Mouse (Mus musculus): Measurements from ENCODE around the gene Trim37. TPM values are rescaled to one million over a fixed set of nuclear protein-coding genes. Genes with fewer than 3 reads are reported as not detected.
A peak's percentile ranks its signal among the peaks of the same experiment; 100 is the strongest.
"Not testable (repeated sequence)": the region's sequence is repeated elsewhere in the genome, so short reads cannot be mapped to it uniquely, and the experiment has no call there.

Trim37 gene
- polyA plus RNA-seq, 1 experiment from 2014 or later: 75.0 TPM

DNA sequence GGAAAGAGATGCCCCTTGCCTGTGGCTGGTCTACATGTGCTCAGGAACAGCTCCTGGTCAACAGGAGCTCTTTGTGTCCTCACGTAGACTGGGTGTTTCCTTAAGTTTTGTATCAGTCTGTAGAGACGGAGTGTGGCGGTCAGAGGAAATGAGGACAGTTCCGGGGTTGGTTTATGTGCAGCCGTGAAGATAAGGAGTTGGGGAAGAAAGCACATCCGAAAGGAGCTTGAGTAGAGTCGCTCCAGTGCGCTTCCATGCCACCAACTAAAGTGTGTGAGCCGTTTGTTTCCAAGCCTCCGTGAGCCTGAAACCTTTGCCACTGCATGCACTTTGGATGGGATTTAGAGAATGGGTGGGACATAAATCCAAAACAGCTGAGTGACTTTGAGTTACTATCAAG is 132.9 kb downstream of the Trim37 start:
- H3K27ac ChIP-seq: no peak overlapping the region
- H3K27me3 ChIP-seq (ENCODE audit: poor library complexity, severe bottlenecking): no peaks in the 10 kb centered on the region
- H3K9me3 ChIP-seq: no peaks in the 10 kb centered on the region
- WGBS: 92% methylated on average over 10 of the region's 10 CpGs
- H3K36me3 ChIP-seq (replicated peaks): no peaks in the 10 kb centered on the region
- DNase-seq (ENCODE audit: extremely low spot score, low spot score): no peak
- peaks cover 12% of the 10 kb centered on the region for H3K4me1 ChIP-seq
- no peak overlapping the region for H3K4me3 ChIP-seq

DNA sequence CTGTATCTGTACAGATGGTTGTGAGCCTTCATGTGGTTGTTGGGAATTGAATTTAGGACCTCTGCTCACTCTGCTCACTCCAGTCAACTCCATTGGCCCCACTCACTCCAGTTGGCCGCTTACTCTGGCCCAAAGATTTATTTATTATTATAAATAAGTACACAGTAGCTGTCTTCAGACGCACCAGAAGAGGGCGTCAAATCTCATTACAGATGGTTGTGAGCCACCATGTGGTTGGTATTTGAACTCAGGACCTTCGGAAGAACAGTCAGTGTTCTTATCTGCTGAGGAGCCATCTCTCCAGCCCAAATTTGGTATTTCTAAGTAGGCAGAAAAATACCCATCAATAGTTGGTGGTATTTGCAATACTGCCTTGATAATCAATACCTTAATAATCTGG is 134.8 kb downstream of the Trim37 start:
- H3K4me1 ChIP-seq: peaks cover 12% of the 10 kb centered on the region
- not testable (repeated sequence) for H3K36me3 ChIP-seq (replicated peaks); H3K4me3 ChIP-seq; H3K27me3 ChIP-seq (ENCODE audit: poor library complexity, severe bottlenecking); H3K9me3 ChIP-seq; DNase-seq (ENCODE audit: extremely low spot score, low spot score); H3K27ac ChIP-seq
- 75% methylated on average over 4 of the region's 4 CpGs for WGBS

DNA sequence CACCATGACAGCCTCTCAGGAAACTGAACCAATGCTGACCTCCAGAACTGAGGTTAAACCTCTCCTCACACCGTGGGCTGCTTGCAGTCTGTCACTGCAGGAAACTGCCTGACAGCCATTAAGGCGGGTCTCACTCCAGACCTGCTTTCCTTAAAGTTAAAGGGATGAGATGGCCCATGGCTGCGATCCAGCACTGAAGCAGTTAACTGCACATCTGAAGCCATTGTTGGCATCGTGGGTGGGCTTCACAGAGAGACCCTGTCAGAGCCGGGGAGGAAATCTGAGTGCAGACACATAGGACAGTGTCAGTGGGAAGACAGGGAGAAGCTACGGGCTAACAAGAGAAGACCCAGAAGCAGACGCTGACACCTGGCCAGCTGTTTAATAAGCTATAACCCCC is 137.1 kb downstream of the Trim37 start:
- Histone ChIP-seq H3K36me3 (replicated peaks) (no peaks in the 10 kb centered on the region), H3K27ac (no peak overlapping the region), H3K4me3 (no peak overlapping the region), H3K4me1 (peaks cover 12% of the 10 kb centered on the region), H3K9me3 (no peaks in the 10 kb centered on the region), H3K27me3 (ENCODE audit: poor library complexity, severe bottlenecking) (no peaks in the 10 kb centered on the region)
- 32% methylated on average over 7 of the region's 7 CpGs for WGBS
- DNase-seq (ENCODE audit: extremely low spot score, low spot score): no peak

DNA sequence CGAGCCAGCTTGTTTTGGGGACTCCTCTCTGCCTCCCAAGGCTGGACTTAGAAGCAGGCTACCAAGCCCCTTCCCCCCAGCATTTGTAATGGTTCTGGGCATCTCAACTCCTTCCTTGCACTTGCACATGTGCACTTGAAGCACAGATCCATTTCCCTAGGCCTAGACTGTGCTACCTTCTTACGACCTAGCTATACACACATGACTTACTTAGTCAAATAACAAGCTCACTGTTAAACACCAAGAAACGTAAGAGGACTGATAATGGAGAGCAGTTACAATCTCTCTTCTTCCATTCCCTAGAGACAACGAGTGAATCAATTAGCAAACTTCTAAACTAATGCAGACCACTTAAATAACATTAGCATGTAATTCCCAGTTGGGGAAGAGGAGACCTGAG is 139.4 kb downstream of the Trim37 start:
- Histone ChIP-seq H3K4me1 (peaks cover 25% of the 10 kb centered on the region), H3K9me3 (no peaks in the 10 kb centered on the region), H3K36me3 (replicated peaks) (no peaks in the 10 kb centered on the region), H3K27ac (no peak overlapping the region), H3K4me3 (no peak overlapping the region), H3K27me3 (ENCODE audit: poor library complexity, severe bottlenecking) (no peaks in the 10 kb centered on the region)
- WGBS: 79% methylated on average over 4 of the region's 4 CpGs
- DNase-seq (ENCODE audit: extremely low spot score, low spot score): no peak

DNA sequence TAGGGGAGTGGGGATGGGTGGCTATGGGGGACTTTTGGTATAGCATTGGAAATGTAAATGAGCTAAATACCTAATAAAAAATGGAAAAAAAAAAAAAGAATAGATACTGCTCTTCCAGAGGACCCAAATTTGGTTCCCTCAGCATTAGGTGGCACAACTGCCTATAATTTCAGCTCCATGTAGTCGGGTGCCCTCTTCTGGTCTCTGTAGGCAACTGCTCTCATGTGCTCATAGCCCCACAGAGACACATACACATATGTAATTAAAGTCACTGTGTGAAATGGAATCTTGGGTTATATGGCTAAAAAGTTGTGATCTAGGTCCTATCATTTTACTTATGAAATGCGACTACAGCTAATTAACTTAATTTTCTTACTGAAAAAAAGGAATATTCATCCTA is 141.9 kb downstream of the Trim37 start:
- Histone ChIP-seq H3K9me3 (no peaks in the 10 kb centered on the region), H3K27ac (no peak overlapping the region), H3K36me3 (replicated peaks) (no peaks in the 10 kb centered on the region), H3K4me1 (peaks cover 22% of the 10 kb centered on the region), H3K4me3 (no peak overlapping the region), H3K27me3 (ENCODE audit: poor library complexity, severe bottlenecking) (no peaks in the 10 kb centered on the region)
- no peak for DNase-seq (ENCODE audit: extremely low spot score, low spot score)
- 87% methylated on average over 2 of the region's 2 CpGs for WGBS

MicroRNAs encoded within 50 kb of the gene (microRNA counts, 519-probe panel; counts per million panel counts)
- microRNA mmu-miR-301a: 7,037 counts per million, percentile 97 among the panel's probes with 10 or more counts

Small RNA genes lying within 50 kb of the gene (microRNA-seq; reads per million reads assigned to microRNA genes)
- gene Mir301: 2,857 reads per million, percentile 85 among the genes with 10 or more reads in this experiment

Other genes with a start within 250 kb of the Trim37 start
- 2.9 and 3.2 TPM in 2 replicates for gene Ypel2, start 133.4 kb upstream of the Trim37 start, polyA plus RNA-seq (2016; fragmentation: Nextera tagmentation; extraction: Ambion mirVana)
- 42.5 and 45.3 TPM in 2 replicates for gene Gdpd1, start 53.0 kb upstream of the Trim37 start, polyA plus RNA-seq (2016; fragmentation: Nextera tagmentation; extraction: Ambion mirVana)
- 24.6 and 27.5 TPM in 2 replicates for gene Smg8, start 40.3 kb upstream of the Trim37 start, polyA plus RNA-seq (2016; fragmentation: Nextera tagmentation; extraction: Ambion mirVana)
- gene Prr11, start 18.4 kb upstream of the Trim37 start, polyA plus RNA-seq (2016; fragmentation: Nextera tagmentation; extraction: Ambion mirVana): 17.6 and 17.7 TPM in 2 replicates
- 112 and 119 TPM in 2 replicates for gene Ska2, start 17.8 kb upstream of the Trim37 start, polyA plus RNA-seq (2016; fragmentation: Nextera tagmentation; extraction: Ambion mirVana)
- 4.7 and 5.2 TPM in 2 replicates for gene Ppm1e, start 231.9 kb downstream of the Trim37 start, polyA plus RNA-seq (2016; fragmentation: Nextera tagmentation; extraction: Ambion mirVana)

All from forebrain, embryonic 10.5 days (tissue).